Mouse (Mus musculus) cerebellum, adult 11-12 months (tissue): ENCODE measurements at regions not wholly inside any gene's neighbourhood (a gene's known extent, or its start where the extent isn't known, plus 50 kb on each side); places are given as distances from the start of the nearest gene placed in this dataset.

Experiments
- DNase-seq: peaks from one replicate; pipeline ENCODE4 v3.0.0; 2022

DNA sequence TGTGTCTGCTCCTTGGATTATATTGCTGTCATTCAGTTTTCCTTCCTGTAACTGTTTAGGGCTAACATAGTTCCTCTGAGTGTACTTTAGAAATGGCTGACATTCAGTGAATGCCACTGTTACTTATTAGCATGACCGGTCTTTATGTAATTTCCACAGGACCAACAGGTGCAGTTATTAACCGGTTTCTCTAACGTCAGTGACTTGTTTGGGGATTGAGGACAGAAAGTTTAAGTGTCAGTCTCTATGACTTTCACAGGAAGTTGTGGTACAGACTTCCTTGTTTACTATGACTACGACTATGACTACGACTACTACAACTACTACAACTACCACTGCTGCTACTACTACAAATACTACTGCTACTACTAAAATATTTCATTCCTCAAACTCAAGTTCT, 170.4 kb upstream of the Ptger4 start:
- DNase-seq, result no peak

DNA sequence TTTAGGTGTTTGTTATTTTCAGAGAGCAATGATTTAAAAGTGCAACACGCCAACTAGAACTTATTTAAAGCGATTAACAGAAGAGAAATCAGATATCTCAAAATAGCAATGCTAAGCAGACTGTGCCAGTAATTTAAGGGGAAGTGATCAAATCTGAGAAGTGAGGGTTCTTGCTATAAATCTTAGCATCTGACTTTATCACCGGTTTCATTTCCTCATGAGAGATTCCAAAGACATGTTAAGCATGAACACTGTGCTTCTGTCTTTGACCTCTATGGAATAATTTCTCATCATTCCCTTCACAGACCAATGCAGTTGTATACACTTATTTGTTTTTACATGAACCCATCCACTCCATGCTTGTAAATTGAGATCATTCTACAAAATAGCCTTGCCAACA, 172.0 kb upstream of the Ptger4 start:
- DNase-seq, result no peak

DNA sequence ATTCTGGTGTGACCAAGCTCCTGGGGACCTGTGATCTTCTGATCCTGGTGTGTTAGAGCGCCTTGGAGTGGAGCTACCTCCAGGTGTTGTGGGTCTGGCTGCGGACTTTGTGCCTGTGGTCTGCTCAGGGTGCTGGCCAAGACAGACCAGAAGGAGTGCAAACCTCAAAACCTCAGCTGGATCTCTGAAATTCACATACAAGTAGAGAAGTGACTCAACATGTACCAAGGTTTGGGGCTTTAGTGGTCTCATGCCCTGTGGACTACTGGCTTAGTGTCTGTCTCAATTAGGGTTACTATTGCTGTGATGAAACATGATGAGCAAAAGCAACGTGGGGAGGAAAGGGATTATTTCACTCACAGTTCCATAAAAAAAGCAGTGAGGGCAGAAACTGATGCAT, 182.7 kb upstream of the Ptger4 start:
- DNase-seq, result no peak

DNA sequence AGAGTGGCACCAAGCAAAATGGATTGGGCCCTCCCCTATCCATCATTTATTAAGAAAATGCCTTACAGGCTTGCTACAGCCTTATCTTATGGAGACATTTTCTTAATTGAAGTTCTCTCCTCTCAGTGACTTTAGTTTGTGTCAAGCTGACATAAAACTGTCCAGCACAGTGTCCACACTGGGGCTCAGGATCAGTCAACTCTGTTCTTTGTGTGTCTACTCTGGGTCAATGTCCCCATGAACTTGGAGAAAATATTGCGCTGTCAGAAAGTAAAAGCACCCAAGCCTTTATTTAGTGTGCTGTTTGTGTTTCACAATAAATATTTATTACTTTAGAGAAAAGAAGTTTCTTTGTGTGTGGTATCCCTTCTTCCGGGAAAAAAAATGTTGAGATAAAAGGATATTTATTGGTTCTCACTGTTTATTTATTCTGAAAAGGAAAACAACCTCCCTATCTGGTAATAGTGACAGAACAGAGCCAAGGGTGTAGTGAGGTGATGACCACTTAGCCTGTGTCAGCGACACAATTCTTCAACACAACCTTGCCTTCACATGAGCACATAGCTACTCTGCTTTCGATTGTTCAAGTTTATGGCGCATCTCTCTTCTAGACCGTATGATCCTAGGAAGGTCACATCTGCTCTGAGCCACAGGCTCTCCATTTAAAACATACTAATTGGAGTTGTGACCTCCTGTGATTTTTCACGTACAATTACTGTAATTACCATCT, 183.5 kb upstream of the Ptger4 start:
- no peak for DNase-seq

DNA sequence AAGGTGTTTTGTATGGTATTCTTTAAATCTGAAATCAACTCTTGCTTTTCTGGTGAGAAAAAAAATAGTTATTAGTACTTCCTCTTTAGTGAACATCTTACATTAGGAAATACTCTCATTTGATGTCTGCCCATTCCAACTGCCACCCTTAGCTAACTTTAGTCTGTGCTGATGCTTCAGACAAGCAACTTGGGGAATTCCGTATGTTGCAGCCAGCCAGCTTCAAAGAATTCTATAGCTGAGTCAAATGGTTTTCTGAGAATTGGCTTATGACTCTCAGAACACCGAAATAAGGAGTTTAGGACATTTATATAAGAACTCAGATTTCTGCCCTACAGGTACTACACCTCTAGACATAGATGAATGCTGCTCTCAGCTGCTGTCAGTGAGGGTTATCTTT, 188.0 kb upstream of the Ptger4 start:
- DNase-seq, result no peak

- no peak for DNase-seq
Observed at GRCm38 (mm10) chr15:5437020-5437419, 193.0 kb upstream of the Ptger4 start.

DNA sequence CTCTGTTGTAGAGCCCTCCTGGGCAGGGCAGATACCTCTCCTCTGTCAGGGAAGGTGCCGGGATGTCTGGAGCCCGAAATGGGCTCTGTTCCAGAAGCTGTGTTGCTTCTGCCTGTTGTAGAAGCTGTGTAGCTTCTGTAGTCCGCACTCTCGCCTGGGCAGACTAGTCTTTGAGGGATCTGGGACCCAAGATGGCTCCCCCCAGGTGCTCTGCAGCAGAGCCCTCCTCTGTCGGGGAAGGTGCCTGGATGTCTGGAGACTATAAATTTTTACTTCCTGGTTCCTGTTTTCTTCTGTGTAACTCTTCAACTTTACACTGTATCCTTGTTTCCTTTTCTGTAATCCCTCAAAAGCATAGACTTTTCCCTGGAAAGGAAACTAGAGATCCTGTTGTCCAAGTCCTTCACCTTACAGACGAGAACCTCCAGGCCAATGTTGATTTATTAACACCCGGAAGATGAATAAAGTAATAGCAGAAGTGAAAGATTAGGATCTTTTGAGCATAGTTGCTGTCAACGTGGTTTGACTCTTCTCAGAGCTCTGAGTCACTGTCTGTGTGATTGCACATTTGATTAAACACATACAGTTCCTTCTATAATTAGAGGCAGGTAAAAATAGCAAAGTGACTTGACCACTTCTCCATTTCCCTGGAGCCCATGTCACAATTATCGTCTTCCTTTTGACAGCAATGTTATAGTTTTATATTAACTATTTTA, 202.2 kb upstream of the Ptger4 start:
- DNase-seq, result no peak

DNA sequence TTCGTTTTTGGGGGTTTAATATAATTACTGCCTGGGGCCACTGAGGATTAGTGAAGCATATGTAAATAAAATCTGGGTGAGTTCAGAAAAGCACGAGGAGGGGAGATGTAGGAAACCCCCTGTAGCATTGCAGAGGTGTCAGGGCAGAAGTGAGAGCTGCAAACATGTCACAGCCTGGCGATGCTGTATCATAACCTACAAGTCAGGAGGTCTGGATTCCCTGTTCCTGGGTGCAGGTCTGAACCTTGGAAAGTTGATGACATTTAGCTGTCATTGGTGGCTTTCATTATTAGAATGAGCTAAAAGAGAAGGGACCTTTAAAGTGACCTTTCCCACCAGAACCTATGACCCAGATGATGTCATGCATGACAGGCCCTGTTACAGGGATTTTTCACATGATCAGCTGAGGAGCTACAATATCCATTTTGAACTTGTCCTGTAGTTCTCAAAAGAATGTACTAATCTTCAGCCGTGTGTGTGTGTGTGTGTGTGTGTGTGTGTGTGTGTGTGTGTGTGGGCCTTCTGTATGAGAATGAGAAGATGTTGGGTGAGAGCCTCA, 202.8 kb upstream of the Ptger4 start:
- DNase-seq, result no peak

DNA sequence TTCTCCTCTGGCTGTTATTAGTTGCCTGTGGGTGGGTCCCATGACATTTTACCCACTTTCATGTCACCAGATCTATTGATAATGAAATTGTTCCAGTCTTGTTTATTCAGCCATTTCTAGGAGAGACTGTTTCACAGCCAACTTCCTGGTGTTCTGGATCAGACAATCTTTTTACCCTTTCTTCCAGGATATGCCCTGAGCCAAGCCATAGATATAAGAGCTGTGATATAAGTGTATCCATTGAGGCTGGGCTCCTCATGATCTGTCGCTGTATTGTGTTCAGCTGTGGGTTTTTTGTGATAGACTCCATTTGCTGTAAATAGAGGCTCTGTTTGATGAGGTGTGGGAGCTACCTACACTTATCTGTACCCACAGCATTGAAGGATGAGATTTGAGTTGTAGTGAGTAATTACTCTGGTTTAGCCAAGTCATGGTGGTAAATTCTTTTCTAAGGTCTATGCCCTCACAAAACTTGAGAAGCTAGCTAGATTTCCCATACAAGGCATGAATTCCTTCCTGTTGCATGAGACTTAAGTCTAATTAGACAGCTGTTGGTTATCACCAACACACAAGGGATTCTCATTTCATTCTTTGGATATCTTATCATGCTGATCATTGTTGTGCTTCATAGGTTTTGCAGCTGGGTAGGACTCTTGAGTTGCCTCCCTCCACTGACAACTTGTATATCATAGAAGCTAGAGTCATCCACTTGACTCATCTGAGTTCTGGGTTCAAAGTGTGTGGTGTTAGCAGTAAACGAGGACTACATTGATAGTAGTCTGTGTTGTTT, 203.9 kb upstream of the Ptger4 start:
- no peak for DNase-seq

DNA sequence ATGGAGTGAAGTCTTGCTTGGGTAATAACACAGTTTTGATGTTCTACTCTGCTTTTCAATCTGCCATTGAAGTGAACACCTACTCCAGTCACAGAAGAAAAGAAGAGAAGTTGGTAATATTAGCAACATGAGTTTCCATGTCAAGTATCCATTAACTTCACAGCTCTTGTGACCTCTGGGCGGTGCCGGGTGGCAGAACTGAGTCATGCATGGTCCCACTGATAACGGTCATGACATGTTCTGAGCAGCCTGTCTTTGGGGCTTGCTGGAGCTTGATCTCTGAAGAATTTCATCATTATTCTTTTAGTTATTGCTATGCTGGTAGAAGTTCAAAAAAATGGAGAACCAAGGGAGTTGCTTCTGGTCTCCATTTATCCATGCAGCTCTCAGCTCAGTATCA, 215.1 kb upstream of the Ptger4 start:
- no peak for DNase-seq

GRCm38 (mm10) chr15:5459580-5459979, 215.6 kb upstream of the Ptger4 start:
- no peak for DNase-seq

GRCm38 (mm10) chr15:5462651-5463050, 218.7 kb upstream of the Ptger4 start:
- no peak for DNase-seq

DNA sequence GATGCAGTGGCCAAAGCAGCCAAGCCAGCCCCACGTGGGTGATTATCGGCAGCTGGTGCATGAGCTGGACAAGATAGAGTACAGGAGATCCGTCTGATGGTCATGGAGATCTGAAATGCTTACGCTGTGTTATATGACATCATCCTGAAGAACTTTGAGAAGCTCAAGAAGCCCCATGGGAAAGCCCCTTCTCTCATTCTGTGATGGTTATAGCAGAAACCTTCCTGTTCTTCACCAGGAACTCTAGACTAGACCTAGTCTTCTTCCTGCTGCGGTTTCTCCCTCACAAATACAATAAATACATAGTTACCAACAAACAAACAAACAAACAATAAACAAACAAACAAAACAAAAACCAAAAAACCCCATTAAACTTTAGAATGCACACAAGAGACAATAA, 220.7 kb upstream of the Ptger4 start:
- DNase-seq, result no peak

GRCm38 (mm10) chr15:5468535-5469073, 224.6 kb upstream of the Ptger4 start:
- no peak for DNase-seq

DNA sequence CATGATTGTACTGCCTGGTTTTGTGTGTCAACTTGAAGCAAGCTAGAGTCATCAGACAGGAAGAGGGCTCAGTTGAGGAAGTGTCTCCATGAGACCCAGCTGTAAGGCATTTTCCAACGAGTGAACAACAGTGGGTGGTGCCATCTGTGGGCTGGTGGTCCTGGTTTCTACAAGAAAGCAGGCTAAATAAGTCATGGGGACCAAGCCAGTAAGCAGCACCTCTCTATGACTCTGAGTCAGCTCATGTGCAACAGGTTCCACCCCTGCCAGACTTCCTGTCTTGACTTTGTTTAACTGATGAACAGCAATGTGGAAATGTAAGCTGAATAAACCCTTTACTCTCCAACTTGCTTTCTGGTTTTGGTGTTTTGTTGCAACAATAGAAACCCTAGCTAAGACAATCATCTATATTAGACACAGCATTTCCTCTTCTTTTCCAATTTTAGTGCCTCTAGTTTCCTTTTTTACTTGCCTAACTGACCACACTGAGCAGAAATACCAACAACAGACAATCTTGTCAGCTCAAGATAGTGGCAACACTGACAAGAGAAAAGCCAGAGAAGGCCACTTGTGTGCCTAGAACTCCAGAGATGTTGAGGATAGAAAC, 231.5 kb upstream of the Ptger4 start:
- no peak for DNase-seq

DNA sequence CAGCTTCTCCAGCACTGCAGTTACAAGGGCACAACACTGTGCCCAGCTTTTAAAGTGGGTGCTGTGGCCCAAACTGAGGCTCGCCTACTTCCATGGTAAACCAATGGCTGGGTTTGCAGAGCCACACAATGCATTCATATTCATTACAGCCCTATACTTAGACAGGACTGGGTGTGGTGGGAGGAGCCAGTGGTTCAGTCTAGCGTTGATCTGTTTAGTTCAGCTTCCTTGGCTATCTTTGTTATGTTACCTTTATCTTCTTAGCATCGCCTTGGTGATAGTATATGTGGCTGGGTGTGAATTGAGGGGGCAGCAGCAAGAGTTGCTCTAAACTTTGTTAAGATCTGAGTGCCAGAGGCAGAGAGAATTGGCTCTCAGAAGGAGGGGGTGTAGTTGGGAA, 249.3 kb upstream of the Ptger4 start:
- no peak for DNase-seq

- no peak for DNase-seq
Observed at GRCm38 (mm10) chr15:5495187-5495849, 251.3 kb upstream of the Ptger4 start.

DNA sequence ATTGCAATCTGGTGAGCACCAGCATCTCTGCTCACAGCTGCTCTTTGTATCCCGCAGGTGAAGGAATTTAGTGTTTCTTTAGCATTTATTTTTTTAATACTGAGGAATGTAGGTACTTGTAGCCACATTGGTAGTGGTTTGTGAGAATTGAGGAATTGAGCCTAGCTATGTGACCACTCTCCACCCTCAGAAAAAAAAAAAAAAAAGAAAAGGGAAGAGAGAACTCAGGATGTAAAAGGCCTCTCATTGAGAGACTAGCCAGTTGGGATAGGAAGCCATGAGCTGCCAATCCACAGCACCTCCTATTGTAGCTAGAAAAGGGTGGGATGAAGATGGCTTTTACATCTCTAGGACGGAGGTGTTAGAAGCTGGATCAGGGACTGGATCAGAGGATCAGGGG, 252.0 kb upstream of the Ptger4 start:
- no peak for DNase-seq

DNA sequence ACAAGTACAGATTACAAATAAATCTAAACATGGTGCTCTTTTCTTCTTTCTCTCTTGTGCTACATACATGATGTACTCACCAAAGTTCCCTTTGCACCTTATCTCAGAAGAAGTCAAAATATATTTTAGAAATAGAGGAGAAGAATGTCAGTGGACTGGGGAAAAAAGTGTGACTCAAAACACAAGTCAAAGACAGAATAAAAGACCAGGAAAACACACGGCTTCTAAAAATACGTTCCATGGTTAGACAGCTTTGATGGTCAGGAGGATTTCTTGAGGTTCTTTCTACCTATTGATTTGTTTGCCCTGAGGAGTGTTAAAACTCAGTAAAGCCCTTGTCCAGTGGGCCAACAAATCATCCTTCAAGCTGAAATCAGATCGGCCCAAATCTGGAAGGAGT, 260.5 kb upstream of the Ptger4 start:
- no peak for DNase-seq

DNA sequence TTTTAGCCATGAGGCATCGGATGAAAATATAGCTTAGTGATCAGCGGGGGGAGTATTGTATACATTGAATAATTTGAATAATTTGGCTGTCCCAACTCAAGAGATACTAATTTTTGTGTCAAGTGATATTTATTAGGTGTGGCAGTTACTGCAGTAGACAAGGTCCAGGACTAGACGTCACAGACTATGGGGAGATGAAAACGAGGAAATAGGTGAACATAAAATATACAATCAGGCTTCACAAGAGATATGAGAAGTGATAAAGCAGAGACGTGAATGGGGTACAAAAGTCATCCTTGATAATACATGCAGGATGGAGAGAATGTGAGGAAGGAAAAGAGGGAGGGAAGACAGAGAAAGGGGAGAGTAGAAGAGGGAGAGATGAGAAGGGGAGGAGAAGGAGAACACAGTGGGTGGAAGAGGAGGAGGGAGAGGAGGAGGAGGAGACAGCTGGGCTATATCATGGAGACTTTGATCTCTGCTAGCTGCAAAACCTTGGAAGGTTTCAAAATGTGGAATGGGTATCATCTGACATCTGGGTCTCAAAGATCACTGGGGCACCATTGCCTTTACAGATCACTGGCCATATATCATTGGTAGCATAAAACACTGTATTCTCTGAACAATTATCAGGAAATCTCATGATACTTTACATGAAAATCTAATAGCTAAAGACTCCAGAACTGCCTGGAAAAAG, 263.0 kb upstream of the Ptger4 start:
- no peak for DNase-seq

DNA sequence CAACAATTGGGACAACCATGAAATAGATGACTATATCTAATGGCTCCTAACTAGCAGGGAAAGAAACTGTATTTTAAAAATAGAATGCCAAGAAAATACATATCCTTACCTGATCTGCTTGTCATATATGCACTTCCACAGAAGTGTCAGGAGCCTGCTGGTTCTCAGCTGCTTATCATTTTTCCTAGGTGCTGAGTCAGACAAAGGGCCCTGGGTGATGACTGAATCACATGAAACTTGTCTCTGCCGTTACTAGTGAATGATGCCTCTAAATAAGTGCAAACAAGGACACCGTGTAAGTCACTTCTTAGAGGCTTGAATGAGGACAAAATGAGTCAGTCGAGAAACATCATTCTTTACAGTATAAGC, 263.5 kb upstream of the Ptger4 start:
- no peak for DNase-seq

DNA sequence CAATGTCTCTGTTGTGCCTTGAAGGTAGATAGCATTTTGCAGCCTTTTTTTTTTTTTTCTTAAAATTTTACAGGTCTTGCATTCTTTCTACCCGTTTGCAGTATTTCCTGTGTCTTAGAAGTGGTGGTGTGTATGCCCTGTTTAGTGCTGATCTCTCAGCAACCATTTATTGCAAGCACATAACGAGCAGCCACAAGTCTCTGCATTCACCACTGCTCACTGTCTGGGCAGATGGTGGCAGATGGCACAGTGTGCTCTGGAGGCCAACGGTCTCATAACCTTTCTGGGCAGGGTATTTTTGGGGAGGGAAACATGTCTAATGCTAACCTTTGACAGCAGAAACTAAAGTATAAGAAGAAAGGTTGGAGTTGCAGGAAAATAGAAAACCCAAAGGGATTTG, 266.1 kb upstream of the Ptger4 start:
- DNase-seq, result no peak
